ENCODE assay signal across 8 mouse cellular contexts in the genomic region with DNA sequence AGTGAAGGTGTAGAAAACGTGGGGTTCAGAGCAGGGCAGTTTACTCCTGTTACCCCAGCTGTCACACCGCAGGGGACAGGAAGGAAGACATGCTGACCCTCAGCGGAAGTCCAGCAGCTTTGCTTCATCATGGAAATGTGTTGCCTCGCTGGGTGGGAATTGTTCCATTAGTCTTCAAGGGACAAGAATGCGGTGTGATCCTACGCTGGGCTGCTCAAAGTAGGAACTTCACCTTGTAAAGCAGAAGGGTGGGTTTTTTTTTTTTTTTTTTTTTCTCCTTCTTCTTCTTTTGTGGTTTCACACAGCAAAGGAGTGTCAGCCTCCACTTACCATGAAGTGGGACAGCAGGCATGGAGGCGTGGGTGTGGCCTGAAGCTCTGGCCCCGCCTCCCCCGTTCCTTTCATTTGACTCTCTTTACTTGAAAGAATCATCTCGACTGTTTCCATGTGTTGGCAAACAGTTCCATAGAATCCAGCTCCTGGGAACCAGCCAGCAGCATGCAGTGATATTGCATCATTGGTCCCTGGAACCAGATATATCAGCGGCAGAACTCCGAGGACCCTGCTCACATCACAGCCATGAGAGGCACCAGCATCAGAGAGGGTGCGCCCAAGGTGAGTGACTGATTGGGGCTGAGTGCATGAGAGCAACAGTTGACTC. TPM values are rescaled to one million over a fixed set of nuclear protein-coding genes. Genes with fewer than 3 reads are reported as not detected.
A peak's percentile ranks its signal among the peaks of the same experiment; 100 is the strongest.
DNase-seq lines count a peak whose midpoint lies in the region; ATAC-seq lines count a peak whose summit lies in the region.

A gene (plus strand): TSS at position 404 of the 661 bp plus-strand sequence.

- H3K27ac ChIP-seq in lung, embryonic 15.5 days = peak within 1 kb of the TSS; percentile 19; the same call in 1 of the 2 replicates

- WGBS in lung, embryonic 15.5 days = 16% methylated on average over 13 of the region's 13 CpGs

- no peaks in the 10 kb centered on the region for H3K27me3 ChIP-seq in lung, embryonic 15.5 days

- no peaks in the 10 kb centered on the region for H3K9me3 ChIP-seq in lung, embryonic 15.5 days

- no peak within 1 kb of the TSS for H3K9ac ChIP-seq in lung, embryonic 15.5 days

- ATAC-seq in erythroid progenitor cell, adult 5-6 weeks (replicated peaks; ENCODE audit: low FRiP score, poor library complexity, severe bottlenecking) = peak; percentile 69; the same call in 1 of the 2 replicates
- ATAC-seq in lung, embryonic 15.5 days (ENCODE audit: borderline replicate concordance, extremely low read depth, low FRiP score, low TSS enrichment) = peak; percentile 64; the same call in 1 of the 2 replicates

- peak; percentile 37 to 54 for DNase-seq in kidney, postnatal 4 days
- no peak for DNase-seq in kidney, adult 18-20 months
- peak; percentile 68 for DNase-seq in thymus, postnatal 0 days (ENCODE audit: low spot score)
- DNase-seq in ovary, postnatal 10 days (ENCODE audit: low spot score) = no peak
- no peak for DNase-seq in neural tube, embryonic 10.5 days (ENCODE audit: extremely low spot score, low spot score)
- DNase-seq in testis, postnatal 14 days (ENCODE audit: low spot score) = no peak

- no peaks in the 10 kb centered on the region for H3K36me3 ChIP-seq in lung, embryonic 15.5 days

- peak within 1 kb of the TSS; percentile 21 for H3K4me3 ChIP-seq in lung, embryonic 15.5 days

- peaks cover 14% of the 10 kb centered on the region; the same call in 1 of the 2 replicates for H3K4me1 ChIP-seq in lung, embryonic 15.5 days

- peak within 1 kb of the TSS; percentile 40 for H3K4me2 ChIP-seq in lung, embryonic 15.5 days

RNA-seq across cellular contexts. Expression of the gene that starts here (rescaled TPM):
- not detected in 2 replicates for total RNA-seq in erythroid progenitor cell, adult 5-6 weeks (2015; ENCODE audit: low replicate concordance)
- 0.77 TPM in 1 of 2 replicates, not detected in the other for total RNA-seq in erythroid progenitor cell, adult 5-6 weeks (2017; ENCODE audit: low replicate concordance)
- 5.5 and 6.7 TPM in 2 replicates for polyA plus RNA-seq in lung, embryonic 15.5 days (2015; fragmentation: Nextera tagmentation; extraction: Ambion mirVana)
- 2.3 and 2.4 TPM in 2 replicates for polyA plus RNA-seq in thymus, postnatal 0 days (2015; fragmentation: Nextera tagmentation; extraction: Ambion mirVana)

Comparison
In these comparisons a context has a peak if more than half of its experiments do, and no peak if none do; other contexts are left out.
1. DNase-seq: peak in kidney, postnatal 4 days (2 of 2) and thymus, postnatal 0 days (single experiment); none in kidney, adult 18-20 months (single experiment), ovary, postnatal 10 days (single experiment), neural tube, embryonic 10.5 days (single experiment) and testis, postnatal 14 days (single experiment).
2. Peak in ATAC-seq in erythroid progenitor cell, adult 5-6 weeks; RNA of the gene not detected or under 1 TPM.